Mouse (Mus musculus) midbrain, embryonic 12.5 days (tissue): ENCODE results near the gene Carm1. TPM values are rescaled to one million over a fixed set of nuclear protein-coding genes. Genes with fewer than 3 reads are reported as not detected.

Experiments
- ATAC-seq: fragments of 200-750 bp; cut with Nextera tagmentation; 2 replicates; pipeline ENCODE4 v1.8.0; 2017; ENCODE audit warnings: low read depth, moderate TSS enrichment, moderate library complexity; ENCODE audit not compliant: low FRiP score
- H3K27ac ChIP-seq: fragments of 300-500 bp; sonication (generic); replicated peaks from 2 replicates; pipeline ENCODE4 v1.5.1; 2016; ENCODE audit warnings: mild to moderate bottlenecking
- H3K27me3 ChIP-seq: fragments of 300-500 bp; sonication (generic); 2 replicates; pipeline ENCODE4 v1.6.1; 2016; ENCODE audit warnings: mild to moderate bottlenecking
- H3K36me3 ChIP-seq: fragments of 300-500 bp; sonication (generic); 2 replicates; pipeline ENCODE4 v1.6.1; 2016
- H3K4me1 ChIP-seq: fragments of 300-500 bp; sonication (generic); 2 replicates; pipeline ENCODE4 v1.6.1; 2016
- H3K4me2 ChIP-seq: fragments of 300-500 bp; sonication (generic); replicated peaks from 2 replicates; pipeline ENCODE4 v1.6.1; 2016; ENCODE audit warnings: mild to moderate bottlenecking, moderate library complexity
- H3K4me3 ChIP-seq: fragments of 300-500 bp; sonication (generic); 2 replicates; pipeline ENCODE4 v1.5.1; 2016; ENCODE audit warnings: mild to moderate bottlenecking
- H3K9ac ChIP-seq: fragments of 300-500 bp; sonication (generic); replicated peaks from 2 replicates; pipeline ENCODE4 v1.6.1; 2016; ENCODE audit warnings: mild to moderate bottlenecking, moderate library complexity
- H3K9me3 ChIP-seq: fragments of 300-500 bp; sonication (generic); 2 replicates; pipeline ENCODE4 v1.6.1; 2016; ENCODE audit warnings: mild to moderate bottlenecking
- WGBS: fragments of 180-500 bp; shearing (Covaris S2); methylation state at CpG from one replicate; pipeline ENCODE4 v1.1.7; 2016; 5-methylcytosine and 5-hydroxymethylcytosine counted together
- polyA plus RNA-seq: library from polyadenylated mRNA; unstranded; fragments of >200 nt; fragmentation: Nextera tagmentation; extraction: Ambion mirVana; gene quantifications from 2 replicates; pipeline ENCODE4 v1.2.1, GENCODE M21; 2016

Carm1 gene
- polyA plus RNA-seq, 1 experiment from 2014 or later, result 65.6 TPM

GRCm38 (mm10) chr9:21545351-21545915 lies 1.3 kb upstream of the Carm1 start:
- peaks cover 8% of the 10 kb centered on the region; the same call in 1 of the 2 replicates for H3K36me3 ChIP-seq
- H3K4me2 ChIP-seq, result peak overlapping the region; percentile 62
- WGBS, result 5% methylated on average over 9 of the region's 9 CpGs
- H3K27ac ChIP-seq, result peak overlapping the region; percentile 98
- peaks cover 30% of the 10 kb centered on the region for H3K4me1 ChIP-seq
- no peaks in the 10 kb centered on the region for H3K27me3 ChIP-seq
- ATAC-seq, result peak; percentile 23
- H3K4me3 ChIP-seq, result peak overlapping the region; percentile 83
- peak overlapping the region; percentile 60 for H3K9ac ChIP-seq
- H3K9me3 ChIP-seq, result no peaks in the 10 kb centered on the region

- Histone ChIP-seq H3K36me3 (peaks cover 15% of the 10 kb centered on the region), H3K9me3 (no peaks in the 10 kb centered on the region), H3K4me3 (peak overlapping the region; percentile 83), H3K27ac (peak overlapping the region; percentile 98), H3K27me3 (no peaks in the 10 kb centered on the region), H3K9ac (peak overlapping the region; percentile 60), H3K4me2 (peak overlapping the region; percentile 62), H3K4me1 (peaks cover 30% of the 10 kb centered on the region)
- peak; percentile 95 for ATAC-seq
- under 1% methylated on average over 61 of the region's 67 CpGs for WGBS
Observed at GRCm38 (mm10) chr9:21545916-21546788, 542 bp upstream of the Carm1 start.

GRCm38 (mm10) chr9:21547075-21547941 lies 614 bp downstream of the Carm1 start:
- Histone ChIP-seq H3K4me1 (peaks cover 30% of the 10 kb centered on the region), H3K36me3 (peaks cover 19% of the 10 kb centered on the region), H3K9me3 (no peaks in the 10 kb centered on the region), H3K27me3 (no peaks in the 10 kb centered on the region), H3K4me2 (peak overlapping the region; percentile 76), H3K27ac (peak overlapping the region; percentile 98), H3K4me3 (peak overlapping the region; percentile 83), H3K9ac (peak overlapping the region; percentile 93)
- peak; percentile 42 for ATAC-seq
- 1% methylated on average over 31 of the region's 66 CpGs for WGBS

DNA sequence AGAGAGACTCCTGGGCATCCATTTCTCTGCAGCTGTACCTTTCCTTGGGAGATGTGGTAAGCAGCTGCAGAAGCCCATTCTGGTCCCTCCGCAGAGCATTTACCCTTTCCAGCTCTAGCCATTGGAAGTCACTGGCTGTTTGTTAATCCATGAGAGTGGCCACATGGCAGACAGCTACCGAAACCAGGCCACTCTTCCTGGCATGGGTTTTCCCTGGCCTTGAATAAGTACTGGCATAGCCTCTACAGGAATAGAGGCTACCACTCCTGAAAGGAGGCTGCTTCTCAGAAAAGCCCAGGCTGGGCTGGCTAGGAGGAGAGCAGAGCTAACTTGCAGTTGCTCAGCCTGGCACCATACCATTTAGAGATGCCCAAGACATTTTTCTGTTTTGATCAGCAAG lies 4.4 kb downstream of the Carm1 start:
- WGBS, result 92% methylated on average over 2 of the region's 2 CpGs
- H3K36me3 ChIP-seq, result peaks cover 27% of the 10 kb centered on the region
- no peak overlapping the region for H3K4me3 ChIP-seq
- no peak for ATAC-seq
- no peaks in the 10 kb centered on the region for H3K9me3 ChIP-seq
- no peak overlapping the region for H3K27ac ChIP-seq
- no peaks in the 10 kb centered on the region for H3K27me3 ChIP-seq
- H3K4me2 ChIP-seq, result no peak overlapping the region
- no peak overlapping the region for H3K9ac ChIP-seq
- peaks cover 16% of the 10 kb centered on the region for H3K4me1 ChIP-seq

- H3K4me3 ChIP-seq, result no peak overlapping the region
- H3K36me3 ChIP-seq, result peaks cover 27% of the 10 kb centered on the region
- peaks cover 13% of the 10 kb centered on the region for H3K4me1 ChIP-seq
- no peak overlapping the region for H3K9ac ChIP-seq
- no peak for ATAC-seq
- WGBS, result 87% methylated on average over 6 of the region's 6 CpGs
- no peak overlapping the region for H3K4me2 ChIP-seq
- no peaks in the 10 kb centered on the region for H3K9me3 ChIP-seq
- H3K27me3 ChIP-seq, result no peaks in the 10 kb centered on the region
- H3K27ac ChIP-seq, result no peak overlapping the region
Observed at GRCm38 (mm10) chr9:21553607-21554273, 7.0 kb downstream of the Carm1 start.

DNA sequence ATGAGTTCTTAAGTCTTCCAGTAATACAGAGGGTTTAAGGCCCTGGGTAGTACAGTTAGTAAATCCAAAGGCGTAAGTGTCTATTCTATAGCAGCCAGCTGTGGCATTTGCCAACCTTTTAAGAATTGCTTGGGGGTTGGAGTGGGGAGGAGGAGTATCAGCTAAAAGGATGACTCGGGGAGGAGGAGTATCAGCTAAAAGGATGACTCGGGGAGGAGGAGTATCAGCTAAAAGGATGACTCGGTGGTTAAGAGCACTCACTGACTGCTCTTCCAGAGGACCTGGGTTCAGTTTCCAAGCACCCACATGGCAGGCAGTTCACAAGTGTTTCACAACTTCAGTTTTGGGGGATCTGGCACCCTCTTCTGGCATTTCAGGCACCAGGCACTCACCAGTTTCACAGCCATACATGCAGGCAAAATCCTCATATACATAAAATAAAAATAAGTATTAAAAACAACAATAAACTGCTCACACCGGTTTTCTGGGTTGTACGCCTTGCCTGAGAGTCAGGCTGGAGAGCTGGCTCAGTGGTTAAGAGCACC lies 8.6 kb downstream of the Carm1 start:
- Histone ChIP-seq H3K9me3 (no peaks in the 10 kb centered on the region), H3K4me2 (no peak overlapping the region), H3K9ac (no peak overlapping the region), H3K27me3 (no peaks in the 10 kb centered on the region), H3K36me3 (peaks cover 20% of the 10 kb centered on the region), H3K4me1 (peaks cover 7% of the 10 kb centered on the region; the same call in 1 of the 2 replicates), H3K27ac (no peak overlapping the region), H3K4me3 (no peak overlapping the region)
- 81% methylated on average over 6 of the region's 6 CpGs for WGBS
- no peak for ATAC-seq

DNA sequence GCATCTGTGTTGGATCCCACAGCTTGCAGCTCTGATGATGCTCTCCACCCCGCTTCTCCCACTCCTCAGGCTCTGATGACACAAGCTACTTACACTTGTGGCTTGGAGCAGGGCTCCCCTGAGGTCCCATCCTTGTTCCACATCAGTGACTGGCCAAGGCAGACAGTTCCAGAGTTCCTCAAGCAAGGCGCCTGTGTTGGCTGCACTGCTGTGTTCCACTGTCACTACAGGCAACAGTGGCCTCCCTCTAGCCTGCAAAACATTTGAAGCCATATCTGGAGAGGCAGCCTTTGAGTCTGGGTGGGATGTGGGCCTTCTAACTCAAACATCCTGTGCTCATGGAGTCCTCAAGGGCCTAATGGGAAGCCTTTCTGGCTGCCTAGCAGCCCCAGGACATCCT lies 10.3 kb downstream of the Carm1 start:
- Histone ChIP-seq H3K4me2 (no peak overlapping the region), H3K4me1 (peaks cover 7% of the 10 kb centered on the region; the same call in 1 of the 2 replicates), H3K9ac (no peak overlapping the region), H3K9me3 (no peaks in the 10 kb centered on the region), H3K27me3 (no peaks in the 10 kb centered on the region), H3K36me3 (peaks cover 14% of the 10 kb centered on the region), H3K4me3 (no peak overlapping the region), H3K27ac (no peak overlapping the region)
- no peak for ATAC-seq
- WGBS, result 88% methylated on average over 2 of the region's 2 CpGs

DNA sequence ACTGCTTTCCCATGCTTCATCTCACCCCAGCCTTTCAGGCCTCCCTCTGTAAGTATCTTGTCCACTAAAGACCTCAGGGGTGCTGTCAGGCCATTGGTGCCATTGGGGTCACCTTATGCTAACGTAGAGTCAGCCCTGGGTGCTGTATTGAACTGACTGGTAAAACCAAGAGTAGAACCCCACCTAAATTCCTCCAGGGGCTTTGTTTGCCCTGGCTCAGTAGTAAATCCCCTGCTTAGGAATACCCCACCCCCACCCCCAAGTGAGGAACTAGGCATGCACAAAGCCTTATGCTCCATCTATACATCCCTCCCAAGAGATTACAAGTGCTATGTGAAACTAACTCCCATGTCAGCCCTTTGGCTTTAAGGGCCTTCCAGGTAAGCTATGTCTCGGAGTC lies 10.9 kb downstream of the Carm1 start:
- Histone ChIP-seq H3K27me3 (no peaks in the 10 kb centered on the region), H3K4me2 (no peak overlapping the region), H3K4me1 (peaks cover 7% of the 10 kb centered on the region; the same call in 1 of the 2 replicates), H3K36me3 (peaks cover 14% of the 10 kb centered on the region), H3K27ac (no peak overlapping the region), H3K4me3 (no peak overlapping the region), H3K9ac (no peak overlapping the region), H3K9me3 (no peaks in the 10 kb centered on the region)
- ATAC-seq, result no peak
- WGBS, result 86% methylated on average over 2 of the region's 2 CpGs

DNA sequence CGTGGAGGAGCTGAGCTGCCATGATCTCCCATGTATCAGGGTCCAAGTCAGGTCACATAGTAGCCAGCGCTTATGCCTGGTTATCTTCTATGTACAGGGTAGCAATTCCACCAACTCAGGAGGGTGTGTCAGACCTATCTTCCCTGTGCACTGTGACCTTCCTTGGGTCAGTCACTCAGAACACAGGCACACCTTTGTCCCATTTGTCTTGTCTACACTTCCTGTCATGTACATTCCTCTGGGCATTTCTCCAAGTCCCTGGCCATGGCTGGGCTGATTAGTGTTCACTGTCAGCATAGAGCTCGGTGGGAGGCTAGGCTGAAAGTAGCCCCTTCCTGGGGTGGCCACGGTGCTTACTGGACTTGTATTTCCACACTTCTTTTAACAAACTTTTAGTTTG lies 11.7 kb downstream of the Carm1 start:
- H3K4me1 ChIP-seq, result peaks cover 7% of the 10 kb centered on the region; the same call in 1 of the 2 replicates
- H3K9me3 ChIP-seq, result no peaks in the 10 kb centered on the region
- H3K27ac ChIP-seq, result no peak overlapping the region
- H3K9ac ChIP-seq, result no peak overlapping the region
- peaks cover 14% of the 10 kb centered on the region for H3K36me3 ChIP-seq
- H3K4me3 ChIP-seq, result no peak overlapping the region
- ATAC-seq, result no peak
- no peaks in the 10 kb centered on the region for H3K27me3 ChIP-seq
- H3K4me2 ChIP-seq, result no peak overlapping the region
- WGBS, result 94% methylated on average over 4 of the region's 4 CpGs

GRCm38 (mm10) chr9:21559151-21559550 lies 12.5 kb downstream of the Carm1 start:
- no peak overlapping the region for H3K4me2 ChIP-seq
- H3K9me3 ChIP-seq, result no peaks in the 10 kb centered on the region
- H3K9ac ChIP-seq, result no peak overlapping the region
- H3K36me3 ChIP-seq, result peaks cover 14% of the 10 kb centered on the region
- no peaks in the 10 kb centered on the region for H3K27me3 ChIP-seq
- peaks cover 7% of the 10 kb centered on the region; the same call in 1 of the 2 replicates for H3K4me1 ChIP-seq
- H3K4me3 ChIP-seq, result no peak overlapping the region
- no peak for ATAC-seq
- no peak overlapping the region for H3K27ac ChIP-seq
- WGBS, result 95% methylated on average over 3 of the region's 3 CpGs

GRCm38 (mm10) chr9:21564420-21564819 lies 17.7 kb downstream of the Carm1 start:
- no peak overlapping the region for H3K27ac ChIP-seq
- no peak overlapping the region for H3K4me3 ChIP-seq
- no peaks in the 10 kb centered on the region for H3K27me3 ChIP-seq
- no peaks in the 10 kb centered on the region for H3K4me1 ChIP-seq
- H3K9ac ChIP-seq, result no peak overlapping the region
- no peak overlapping the region for H3K4me2 ChIP-seq
- no peak for ATAC-seq
- WGBS, result 79% methylated on average over 1 of the region's 1 CpGs
- no peaks in the 10 kb centered on the region for H3K9me3 ChIP-seq
- H3K36me3 ChIP-seq, result peaks cover 12% of the 10 kb centered on the region
